Mouse (Mus musculus) hindbrain, embryonic 16.5 days (tissue): ENCODE measurements around the gene Dmkn. TPM values are rescaled to one million over a fixed set of nuclear protein-coding genes. Genes with fewer than 3 reads are reported as not detected.
"Not testable (repeated sequence)": the region's sequence is repeated elsewhere in the genome, so short reads cannot be mapped to it uniquely, and the experiment has no call there.

Source experiments
- ATAC-seq: fragments of 200-750 bp; cut with Nextera tagmentation; 2 replicates; pipeline ENCODE4 v1.8.0; 2017; ENCODE audit warnings: moderate TSS enrichment, moderate library complexity
- H3K27ac ChIP-seq: fragments of 300-500 bp; sonication (generic); 2 replicates; pipeline ENCODE4 v1.5.1; 2014; ENCODE audit warnings: low read depth, mild to moderate bottlenecking, control low read depth, low read length, moderate library complexity
- H3K27me3 ChIP-seq: fragments of 300-500 bp; sonication (generic); replicated peaks from 2 replicates; pipeline ENCODE4 v1.6.1; 2014; ENCODE audit warnings: low read length; ENCODE audit not compliant: control insufficient read depth, insufficient read depth
- H3K36me3 ChIP-seq: fragments of 300-500 bp; sonication (generic); 2 replicates; pipeline ENCODE4 v1.6.1; 2014; ENCODE audit warnings: mild to moderate bottlenecking, low read length, moderate library complexity, mixed read lengths; ENCODE audit not compliant: control insufficient read depth, insufficient read depth
- H3K4me1 ChIP-seq: fragments of 300-500 bp; sonication (generic); 2 replicates; pipeline ENCODE4 v1.6.1; 2014; ENCODE audit warnings: low read depth, low read length; ENCODE audit not compliant: control insufficient read depth, insufficient read depth
- H3K4me2 ChIP-seq: fragments of 300-500 bp; sonication (generic); 2 replicates; pipeline ENCODE4 v1.6.1; 2014; ENCODE audit warnings: mild to moderate bottlenecking, low read length, control low read depth, moderate library complexity
- H3K4me3 ChIP-seq: fragments of 300-500 bp; sonication (generic); 2 replicates; pipeline ENCODE4 v1.5.1; 2014; ENCODE audit warnings: mild to moderate bottlenecking, low read length, control low read depth, moderate library complexity
- H3K9ac ChIP-seq: fragments of 300-500 bp; sonication (generic); 2 replicates; pipeline ENCODE4 v1.6.1; 2014; ENCODE audit warnings: low read depth, mild to moderate bottlenecking, control low read depth, low read length, moderate library complexity
- H3K9me3 ChIP-seq: fragments of 300-500 bp; sonication (generic); 2 replicates; pipeline ENCODE4 v1.6.1; 2014; ENCODE audit warnings: mild to moderate bottlenecking, low read length, moderate library complexity; ENCODE audit not compliant: control insufficient read depth
- WGBS: fragments of 180-500 bp; shearing (Covaris S2); extraction: QIAGEN DNeasy Blood & Tissue Kit; methylation state at CpG from one replicate; pipeline ENCODE4 v1.1.7; 2014; 5-methylcytosine and 5-hydroxymethylcytosine counted together
- polyA plus RNA-seq: library from polyadenylated mRNA; unstranded; fragments of >200 nt; fragmentation: Nextera tagmentation; extraction: Ambion mirVana; gene quantifications from 2 replicates; pipeline ENCODE4 v1.2.1, GENCODE M21; 2015

Gene Dmkn
- polyA plus RNA-seq, 1 experiment from 2014 or later, result 1.8 TPM

DNA sequence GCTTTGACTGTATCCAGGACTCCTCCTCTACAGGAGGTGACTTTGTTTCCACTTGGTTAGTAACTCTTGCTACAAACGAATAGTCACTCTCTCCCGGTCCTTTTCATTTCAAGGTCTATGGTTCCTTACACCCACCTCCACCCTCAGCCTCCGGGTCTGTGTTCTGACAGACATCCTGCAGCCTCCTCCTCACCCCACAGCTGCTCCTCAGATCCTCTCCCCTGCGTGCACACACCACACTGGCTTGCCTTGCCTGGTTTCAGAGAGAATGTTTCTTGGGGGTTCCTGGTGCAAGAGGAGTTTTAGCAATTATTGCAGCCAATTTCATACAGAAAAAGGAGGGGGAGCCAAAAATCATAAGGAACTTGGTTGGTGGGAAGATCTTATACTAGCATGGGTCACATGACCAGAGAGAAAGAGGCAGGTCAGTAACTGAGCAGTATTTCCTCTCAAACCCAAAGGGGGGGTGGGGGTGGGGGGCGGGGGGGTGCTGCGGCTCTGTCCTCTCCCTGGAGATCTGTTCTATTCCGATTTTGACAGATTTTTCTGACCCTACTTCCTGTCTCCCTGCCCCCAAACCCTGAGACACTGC is 57.4 kb downstream of the Dmkn start:
- ATAC-seq, result no peak
- H3K27ac ChIP-seq, result no peak overlapping the region
- 66% methylated on average over 7 of the region's 7 CpGs for WGBS

DNA sequence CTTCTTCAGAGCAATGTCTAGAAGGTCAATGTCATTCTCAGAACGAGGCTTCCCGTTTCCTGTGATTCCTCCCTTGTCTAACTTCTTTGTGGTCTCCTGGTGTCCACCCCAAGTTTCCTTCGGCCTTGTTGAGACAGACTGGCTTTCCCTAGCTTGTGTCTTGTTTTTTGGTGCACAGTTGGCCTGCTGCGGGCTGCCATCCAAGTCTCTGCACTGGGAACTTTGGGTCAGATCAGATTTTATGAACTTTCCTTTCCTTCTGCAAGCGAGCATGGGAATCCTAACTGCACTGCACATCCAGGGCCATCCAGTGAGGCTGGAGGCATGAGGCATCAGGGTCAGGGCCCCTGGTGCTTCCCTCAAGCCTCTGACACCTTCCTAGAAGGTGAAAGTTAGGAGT is 58.0 kb downstream of the Dmkn start:
- WGBS, result 68% methylated on average over 5 of the region's 5 CpGs
- H3K4me3 ChIP-seq, result no peak overlapping the region
- no peak for ATAC-seq

More for the DNA sequence above, 57.4 kb downstream of the Dmkn start:
- Histone ChIP-seq H3K9me3 (no peaks in the 10 kb centered on the region), H3K4me3 (no peak overlapping the region), H3K27me3 (0 out of 2 replicates have a peak, but pooled peaks cover 2% of the 10 kb centered on the region), H3K36me3 (no peaks in the 10 kb centered on the region), H3K9ac (no peak overlapping the region), H3K4me2 (no peak overlapping the region), H3K4me1 (no peaks in the 10 kb centered on the region)

DNA sequence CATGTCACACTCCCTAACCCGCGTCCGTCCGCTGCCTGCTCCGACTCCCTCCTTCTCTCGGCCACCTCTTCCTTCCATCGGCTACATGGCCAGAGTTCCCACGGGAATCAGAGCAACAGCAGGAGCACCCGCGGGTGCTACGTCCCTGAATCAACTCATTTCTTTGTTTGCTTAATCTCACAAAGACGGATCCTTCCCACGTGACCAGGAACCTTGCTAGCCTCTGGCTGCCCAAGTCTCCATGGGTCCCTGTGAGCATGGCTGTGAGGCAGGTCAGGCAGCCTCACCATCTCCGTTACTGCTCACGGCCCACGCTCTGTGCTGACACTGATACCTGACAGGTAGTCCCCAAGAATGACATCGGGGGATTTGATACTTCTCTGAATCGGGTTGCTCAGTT is 60.1 kb downstream of the Dmkn start, which contains the start of gene Ffar2:
Gene Ffar2 (minus strand): TSS at position 101 of the 400 bp plus-strand sequence.
- WGBS, result 92% methylated on average over 18 of the region's 18 CpGs

More for the DNA sequence above, 58.0 kb downstream of the Dmkn start:
- Histone ChIP-seq H3K9me3 (no peaks in the 10 kb centered on the region), H3K36me3 (no peaks in the 10 kb centered on the region), H3K4me2 (no peak overlapping the region), H3K9ac (no peak overlapping the region), H3K27me3 (0 out of 2 replicates have a peak, but pooled peaks cover 2% of the 10 kb centered on the region), H3K4me1 (no peaks in the 10 kb centered on the region), H3K27ac (no peak overlapping the region)

DNA sequence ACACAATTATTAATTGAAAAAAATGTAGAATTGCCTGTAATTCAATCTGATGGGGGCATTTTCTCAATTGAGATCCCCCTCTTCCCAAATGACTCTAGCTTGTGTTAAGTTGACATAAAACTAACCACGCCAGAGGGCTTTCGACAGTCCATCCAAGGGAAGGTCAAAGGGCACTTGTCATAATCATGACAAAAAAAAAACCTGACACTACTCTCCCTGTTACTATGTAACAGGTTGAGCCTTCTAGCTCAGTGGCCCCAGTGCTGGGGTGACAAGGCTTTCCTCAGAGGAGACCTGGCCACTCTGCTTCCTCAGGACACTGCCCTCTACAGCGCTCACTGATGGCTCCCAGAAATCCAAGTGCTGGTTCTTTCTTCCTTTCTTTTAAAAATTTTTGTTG is 60.8 kb downstream of the Dmkn start:
- H3K27me3 ChIP-seq, result 0 out of 2 replicates have a peak, but pooled peaks cover 2% of the 10 kb centered on the region
- no peak overlapping the region for H3K27ac ChIP-seq
- 93% methylated on average over 3 of the region's 3 CpGs for WGBS
- H3K36me3 ChIP-seq, result no peaks in the 10 kb centered on the region
- no peak overlapping the region for H3K9ac ChIP-seq
- no peaks in the 10 kb centered on the region for H3K4me1 ChIP-seq
- ATAC-seq, result no peak
- no peak overlapping the region for H3K4me3 ChIP-seq
- H3K4me2 ChIP-seq, result no peak overlapping the region
- H3K9me3 ChIP-seq, result no peaks in the 10 kb centered on the region

More for the DNA sequence above, 60.1 kb downstream of the Dmkn start, which contains the start of gene Ffar2:
- Histone ChIP-seq H3K4me3 (no peak within 1 kb of the TSS), H3K9me3 (no peaks in the 10 kb centered on the region), H3K27me3 (0 out of 2 replicates have a peak, but pooled peaks cover 2% of the 10 kb centered on the region), H3K4me1 (no peaks in the 10 kb centered on the region), H3K27ac (no peak within 1 kb of the TSS), H3K4me2 (no peak within 1 kb of the TSS), H3K9ac (no peak within 1 kb of the TSS), H3K36me3 (no peaks in the 10 kb centered on the region)
- ATAC-seq, result no peak

DNA sequence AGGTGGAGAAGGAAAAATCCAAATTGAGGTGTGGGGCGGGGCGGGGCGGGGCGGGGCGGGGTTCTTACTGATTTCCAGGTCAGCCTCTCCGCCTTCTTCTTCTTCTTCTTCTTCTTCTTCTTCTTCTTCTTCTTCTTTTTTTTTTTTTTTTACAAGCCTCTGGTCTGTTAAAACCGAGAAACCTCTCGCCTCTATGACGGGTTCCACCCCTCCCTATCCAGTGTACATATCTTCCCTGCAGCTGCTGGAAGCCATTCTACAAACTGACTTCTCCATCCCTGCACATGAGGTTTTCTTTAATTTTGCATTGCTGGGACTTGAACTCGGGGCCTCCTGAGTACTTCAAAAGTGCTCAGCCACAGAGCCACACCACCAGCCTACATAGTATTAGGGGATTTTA is 63.1 kb downstream of the Dmkn start:
- Histone ChIP-seq H3K36me3 (no peaks in the 10 kb centered on the region), H3K4me2 (no peak overlapping the region), H3K9me3 (no peaks in the 10 kb centered on the region), H3K27ac (no peak overlapping the region), H3K27me3 (0 out of 2 replicates have a peak, but pooled peaks cover 1% of the 10 kb centered on the region), H3K9ac (no peak overlapping the region), H3K4me3 (no peak overlapping the region), H3K4me1 (no peaks in the 10 kb centered on the region)
- 95% methylated on average over 10 of the region's 10 CpGs for WGBS
- no peak for ATAC-seq

DNA sequence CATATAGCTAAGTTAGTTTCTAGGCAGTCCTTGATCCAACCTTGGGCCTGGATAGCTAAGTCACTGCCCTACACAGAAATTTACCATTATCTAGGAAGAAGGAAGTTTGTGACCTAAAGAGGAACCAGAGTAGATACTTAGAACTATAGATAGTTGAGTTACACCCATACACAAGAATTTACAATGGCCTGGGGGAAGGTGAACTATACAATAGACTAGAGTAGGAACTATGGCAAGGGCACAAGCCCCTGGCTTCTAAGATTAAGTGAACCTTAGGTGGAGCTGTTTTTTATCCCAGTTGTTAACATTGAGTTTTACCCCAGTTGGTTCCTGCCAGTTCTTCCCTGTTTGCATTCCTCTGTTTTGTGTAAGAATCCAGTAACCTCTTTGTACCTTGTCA is 65.3 kb downstream of the Dmkn start:
- H3K36me3 ChIP-seq, H3K27ac ChIP-seq, ATAC-seq, H3K27me3 ChIP-seq, H3K9ac ChIP-seq, H3K4me1 ChIP-seq, H3K4me2 ChIP-seq, H3K4me3 ChIP-seq, H3K9me3 ChIP-seq: not testable (repeated sequence)

DNA sequence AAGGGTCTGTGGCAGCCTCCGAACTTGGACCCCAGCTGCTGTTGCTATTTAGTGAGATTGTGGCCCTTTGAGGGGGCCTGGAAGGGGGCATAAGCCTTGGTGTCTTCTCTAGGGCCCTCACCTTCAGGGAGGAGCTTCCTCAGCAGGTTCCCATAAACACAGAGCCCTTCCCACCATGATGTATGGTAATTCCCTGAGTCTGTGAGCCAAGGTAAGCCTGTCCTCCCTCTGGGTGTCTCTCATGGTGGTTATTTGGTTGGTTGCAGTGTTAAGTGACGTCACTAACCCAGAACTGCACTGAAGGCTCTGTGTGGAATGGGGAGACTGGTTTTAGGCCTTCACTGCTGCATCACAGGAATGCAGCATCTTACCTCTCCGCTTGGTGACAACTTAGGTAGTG is 65.9 kb downstream of the Dmkn start:
- 69% methylated on average over 3 of the region's 3 CpGs for WGBS
- Histone ChIP-seq H3K4me2 (no peak overlapping the region), H3K27me3 (no peaks in the 10 kb centered on the region), H3K36me3 (no peaks in the 10 kb centered on the region), H3K9me3 (no peaks in the 10 kb centered on the region), H3K4me1 (no peaks in the 10 kb centered on the region), H3K9ac (no peak overlapping the region), H3K27ac (no peak overlapping the region), H3K4me3 (no peak overlapping the region)
- ATAC-seq, result no peak

Other genes with a start within 250 kb of the Dmkn start
- 94.8 and 134 TPM in 2 replicates for gene Arhgap33, start 228.7 kb upstream of the Dmkn start, polyA plus RNA-seq
- 14.2 TPM in 2 replicates for gene Hspb6, start 211.6 kb upstream of the Dmkn start, polyA plus RNA-seq
- 6.8 and 7.5 TPM in 2 replicates for gene Proser3, start 211.5 kb upstream of the Dmkn start, polyA plus RNA-seq
- gene Lin37, start 203.9 kb upstream of the Dmkn start, polyA plus RNA-seq, result 51.0 and 58.7 TPM in 2 replicates
- gene U2af1l4, start 200.5 kb upstream of the Dmkn start, polyA plus RNA-seq, result 86.8 and 96.9 TPM in 2 replicates
- gene Gm49396, start 200.4 kb upstream of the Dmkn start, polyA plus RNA-seq, result 13.7 and 17.4 TPM in 2 replicates
- gene Psenen, start 200.1 kb upstream of the Dmkn start, polyA plus RNA-seq, result 121 and 132 TPM in 2 replicates
- gene Igflr1, start 198.3 kb upstream of the Dmkn start, polyA plus RNA-seq, result 4.0 and 6.8 TPM in 2 replicates
- 8.1 and 9.3 TPM in 2 replicates for gene Kmt2b, start 175.0 kb upstream of the Dmkn start, polyA plus RNA-seq
- gene Zbtb32, start 164.8 kb upstream of the Dmkn start, polyA plus RNA-seq, result 0.11 and 0.21 TPM in 2 replicates
- 0.70 and 0.72 TPM in 2 replicates for gene Upk1a, start 150.9 kb upstream of the Dmkn start, polyA plus RNA-seq
- 1,112 and 1,310 TPM in 2 replicates for gene Cox6b1, start 137.6 kb upstream of the Dmkn start, polyA plus RNA-seq
- not detected in 2 replicates for gene Etv2, start 127.9 kb upstream of the Dmkn start, polyA plus RNA-seq
- gene Rbm42, start 113.4 kb upstream of the Dmkn start, polyA plus RNA-seq, result 125 and 128 TPM in 2 replicates
- 25.7 and 28.8 TPM in 2 replicates for gene Haus5, start 98.8 kb upstream of the Dmkn start, polyA plus RNA-seq
- not detected in 2 replicates for gene Pmis2, start 92.2 kb upstream of the Dmkn start, polyA plus RNA-seq
- not detected in 2 replicates for gene 2200002J24Rik, start 64.8 kb upstream of the Dmkn start, polyA plus RNA-seq
- gene Atp4a, start 51.5 kb upstream of the Dmkn start, polyA plus RNA-seq, result 3.0 and 3.7 TPM in 2 replicates
- gene Tmem147, start 34.2 kb upstream of the Dmkn start, polyA plus RNA-seq, result 278 and 301 TPM in 2 replicates
- gene Gapdhs, start 20.1 kb upstream of the Dmkn start, polyA plus RNA-seq, result 0.82 and 1.1 TPM in 2 replicates
- 0.98 and 1.0 TPM in 2 replicates for gene Sbsn, start 12.3 kb upstream of the Dmkn start, polyA plus RNA-seq
- 0.38 TPM in 1 of 2 replicates, not detected in the other for gene Krtdap, start 24.1 kb downstream of the Dmkn start, polyA plus RNA-seq
- gene Ffar2, start 60.0 kb downstream of the Dmkn start, polyA plus RNA-seq, result 0.10 and 0.25 TPM in 2 replicates
- gene Ffar3, start 92.4 kb downstream of the Dmkn start, polyA plus RNA-seq, result 0.09 and 0.21 TPM in 2 replicates
- 0.06 TPM in 1 of 2 replicates, not detected in the other for gene Ffar1, start 97.8 kb downstream of the Dmkn start, polyA plus RNA-seq
- gene Cd22, start 116.6 kb downstream of the Dmkn start, polyA plus RNA-seq, result 0.26 TPM in 1 of 2 replicates, not detected in the other
- gene Mag, start 151.1 kb downstream of the Dmkn start, polyA plus RNA-seq, result 5.3 and 5.8 TPM in 2 replicates
- 0.44 TPM in 1 of 2 replicates, not detected in the other for gene Hamp2, start 160.9 kb downstream of the Dmkn start, polyA plus RNA-seq
- not detected in 2 replicates for gene Hamp, start 180.3 kb downstream of the Dmkn start, polyA plus RNA-seq
- 25.7 and 27.3 TPM in 2 replicates for gene Usf2, start 193.0 kb downstream of the Dmkn start, polyA plus RNA-seq
- gene Lsr, start 209.7 kb downstream of the Dmkn start, polyA plus RNA-seq, result 24.1 and 27.8 TPM in 2 replicates
- gene Fam187b, start 210.0 kb downstream of the Dmkn start, polyA plus RNA-seq, result 0.63 and 0.82 TPM in 2 replicates